Mouse (Mus musculus): Measurements from ENCODE around the gene Olfr159.
"Not testable (repeated sequence)": the region's sequence is repeated elsewhere in the genome, so short reads cannot be mapped to it uniquely, and the experiment has no call there.

The Olfr159 gene

GRCm38 (mm10) chr4:43770909-43771308 lies at the start of gene Olfr159:
Olfr159 (minus strand) TSS chr4:43771009.
- DNase-seq (ENCODE audit: low read depth, low spot score): no peak

- DNase-seq (ENCODE audit: low read depth, low spot score): no peak
These were observed 28.1 kb upstream of the Olfr159 start for GRCm38 (mm10) chr4:43798936-43799335.

- DNase-seq (ENCODE audit: low read depth, low spot score): not testable (repeated sequence)
These were observed 25.0 kb upstream of the Olfr159 start for GRCm38 (mm10) chr4:43795844-43796243.

GRCm38 (mm10) chr4:43795296-43795695 lies 24.5 kb upstream of the Olfr159 start:
- no peak for DNase-seq (ENCODE audit: low read depth, low spot score)

- DNase-seq (ENCODE audit: low read depth, low spot score): no peak
These were observed 1.5 kb upstream of the Olfr159 start for GRCm38 (mm10) chr4:43772304-43772703.

GRCm38 (mm10) chr4:43771626-43772025 lies 817 bp upstream of the Olfr159 start:
- DNase-seq (ENCODE audit: low read depth, low spot score): no peak

- no peak for DNase-seq (ENCODE audit: low read depth, low spot score)
These were observed 1.4 kb downstream of the Olfr159 start for GRCm38 (mm10) chr4:43769374-43769773.

- DNase-seq (ENCODE audit: low read depth, low spot score): no peak
These were observed 2.5 kb downstream of the Olfr159 start for GRCm38 (mm10) chr4:43768341-43768740.

- DNase-seq (ENCODE audit: low read depth, low spot score): peak; percentile 59
These were observed 7.4 kb downstream of the Olfr159 start for GRCm38 (mm10) chr4:43763410-43763809.

- no peak for DNase-seq (ENCODE audit: low read depth, low spot score)
These were observed 9.5 kb downstream of the Olfr159 start for GRCm38 (mm10) chr4:43761336-43761735.

GRCm38 (mm10) chr4:43760460-43760859 lies 10.3 kb downstream of the Olfr159 start:
- no peak for DNase-seq (ENCODE audit: low read depth, low spot score)

- peak; percentile 43 for DNase-seq (ENCODE audit: low read depth, low spot score)
These were observed 11.0 kb downstream of the Olfr159 start for GRCm38 (mm10) chr4:43759571-43760418.

- DNase-seq (ENCODE audit: low read depth, low spot score): no peak
These were observed 13.6 kb downstream of the Olfr159 start for GRCm38 (mm10) chr4:43757213-43757612.

- peak; percentile 41 for DNase-seq (ENCODE audit: low read depth, low spot score)
These were observed 25.6 kb downstream of the Olfr159 start for GRCm38 (mm10) chr4:43745187-43745586.

- DNase-seq (ENCODE audit: low read depth, low spot score): no peak
These were observed 27.7 kb downstream of the Olfr159 start for GRCm38 (mm10) chr4:43743099-43743498.

GRCm38 (mm10) chr4:43742637-43743036 lies 28.2 kb downstream of the Olfr159 start:
- DNase-seq (ENCODE audit: low read depth, low spot score): no peak

GRCm38 (mm10) chr4:43741526-43741925 lies 29.3 kb downstream of the Olfr159 start:
- no peak for DNase-seq (ENCODE audit: low read depth, low spot score)

- DNase-seq (ENCODE audit: low read depth, low spot score): no peak
These were observed 31.7 kb downstream of the Olfr159 start for GRCm38 (mm10) chr4:43738989-43739674.

- no peak for DNase-seq (ENCODE audit: low read depth, low spot score)
These were observed 33.7 kb downstream of the Olfr159 start for GRCm38 (mm10) chr4:43737144-43737543.

GRCm38 (mm10) chr4:43733186-43733585 lies 37.6 kb downstream of the Olfr159 start:
- no peak for DNase-seq (ENCODE audit: low read depth, low spot score)

GRCm38 (mm10) chr4:43732171-43732570 lies 38.6 kb downstream of the Olfr159 start:
- DNase-seq (ENCODE audit: low read depth, low spot score): no peak

- no peak for DNase-seq (ENCODE audit: low read depth, low spot score)
These were observed 40.0 kb downstream of the Olfr159 start for GRCm38 (mm10) chr4:43730750-43731297.
